Mouse (Mus musculus) small intestine, adult 2 months (tissue): ENCODE measurements at regions not wholly inside any gene's neighbourhood (a gene's known extent, or its start where the extent isn't known, plus 50 kb on each side); places are given as distances from the start of the nearest gene placed in this dataset.

Source experiments
- H3K27ac ChIP-seq: fragments of 200-500 bp; 2 replicates; pipeline ENCODE4 v1.5.1; 2012; ENCODE audit warnings: low read depth, low read length, control low read depth, inconsistent platforms; ENCODE audit not compliant: insufficient read depth
- H3K27me3 ChIP-seq: fragments of 200-500 bp; 2 replicates; pipeline ENCODE4 v1.6.1; 2012; ENCODE audit warnings: mild to moderate bottlenecking, moderate library complexity, low read length, inconsistent platforms; ENCODE audit not compliant: control insufficient read depth, insufficient read depth
- H3K36me3 ChIP-seq: fragments of 200-500 bp; 2 replicates; pipeline ENCODE4 v1.6.1; 2012; ENCODE audit warnings: mild to moderate bottlenecking, low read length, control low read depth, inconsistent platforms; ENCODE audit not compliant: control insufficient read depth, insufficient read depth
- H3K4me1 ChIP-seq: fragments of 200-500 bp; 2 replicates; pipeline ENCODE4 v1.6.1; 2012; ENCODE audit warnings: low read length, inconsistent platforms, mixed read lengths; ENCODE audit not compliant: control insufficient read depth, insufficient read depth, insufficient read length
- H3K4me3 ChIP-seq: fragments of 200-500 bp; 2 replicates; pipeline ENCODE4 v1.5.1; 2012; ENCODE audit warnings: low read depth, mild to moderate bottlenecking, control low read depth, inconsistent platforms, low read length, moderate library complexity
- CTCF ChIP-seq: fragments of 200-500 bp; IDR thresholded peaks from 2 replicates; pipeline ENCODE4 v1.5.1; 2012; ENCODE audit warnings: low read depth, mild to moderate bottlenecking, control low read depth, inconsistent platforms, low read length, moderate library complexity, mixed read lengths; ENCODE audit not compliant: insufficient replicate concordance, insufficient read length; ENCODE audit errors: extremely low read depth
- POLR2A ChIP-seq: fragments of 200-500 bp; IDR thresholded peaks from 2 replicates; pipeline ENCODE4 v1.6.1; 2012; ENCODE audit warnings: low read depth, mild to moderate bottlenecking, control low read depth, inconsistent platforms, low read length, moderate library complexity
- WGBS: fragments of 180-500 bp; shearing (Covaris S2); methylation state at CpG from one replicate; pipeline ENCODE4 v1.1.7; 2018; 5-methylcytosine and 5-hydroxymethylcytosine counted together

DNA sequence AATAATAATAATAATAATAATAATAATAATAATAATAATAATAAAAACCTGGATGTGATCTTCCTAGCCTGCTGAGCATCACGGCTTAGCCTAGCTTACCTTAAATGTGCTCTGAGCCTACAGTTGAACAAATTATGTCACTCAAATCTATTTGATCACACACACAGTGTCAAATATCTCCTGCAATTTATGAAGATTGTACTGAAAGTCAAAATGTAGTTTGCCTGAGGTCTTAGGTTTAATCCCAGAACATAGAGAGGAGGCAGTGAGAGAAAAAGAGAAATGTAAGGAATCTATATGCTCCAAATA lies 456.4 kb downstream of the Tm4sf1 start:
- no peak for TF ChIP-seq POLR2A
- no peak for TF ChIP-seq CTCF
- no peaks in the 10 kb centered on the region for H3K36me3 ChIP-seq
- no peaks in the 10 kb centered on the region for H3K27me3 ChIP-seq
- H3K4me1 ChIP-seq: no peaks in the 10 kb centered on the region
- H3K4me3 ChIP-seq: no peak overlapping the region
- no peak overlapping the region for H3K27ac ChIP-seq
- 93% methylated on average over 1 of the region's 1 CpGs for WGBS

DNA sequence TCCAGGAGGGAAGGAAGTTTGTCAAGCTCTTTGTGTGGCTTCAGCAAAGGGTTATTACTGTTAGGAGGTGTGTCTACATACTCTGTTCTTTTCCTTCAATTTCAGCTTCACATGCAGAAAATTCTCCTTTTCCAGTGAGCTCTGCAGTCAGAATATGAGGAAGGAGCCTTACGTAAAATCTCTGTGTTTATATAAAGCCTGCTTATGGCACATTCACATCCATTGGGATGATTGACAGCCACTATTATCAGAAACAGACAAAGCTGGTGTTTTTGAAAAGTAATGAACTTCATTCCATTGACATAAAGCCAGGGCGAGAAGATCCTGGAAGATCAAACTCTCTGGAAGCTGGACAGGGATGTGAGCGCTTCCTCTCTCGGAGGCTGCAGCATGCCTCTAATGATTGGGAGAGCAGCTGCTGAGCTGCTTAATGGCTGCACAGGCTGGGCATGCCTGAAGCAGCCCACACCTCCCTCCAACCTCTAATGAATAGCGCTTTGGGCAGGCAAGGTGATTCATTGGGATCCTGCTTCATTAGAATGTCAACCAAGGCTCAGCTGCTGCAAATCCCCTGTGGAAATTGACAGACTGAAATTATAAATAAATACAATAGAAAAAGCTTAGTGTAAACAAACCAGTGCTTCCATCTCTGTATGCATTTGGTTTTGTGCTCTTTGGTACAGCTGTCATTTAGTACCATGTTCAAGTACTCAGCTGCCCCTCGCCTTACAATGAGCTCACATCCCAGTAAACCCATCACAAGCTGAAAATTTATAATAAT lies 456.9 kb downstream of the Tm4sf1 start:
- Histone ChIP-seq H3K36me3 (no peaks in the 10 kb centered on the region), H3K4me3 (no peak overlapping the region), H3K4me1 (no peaks in the 10 kb centered on the region), H3K27me3 (no peaks in the 10 kb centered on the region), H3K27ac (no peak overlapping the region)
- 72% methylated on average over 6 of the region's 6 CpGs for WGBS
- TF ChIP-seq POLR2A (no peak), CTCF (no peak)

DNA sequence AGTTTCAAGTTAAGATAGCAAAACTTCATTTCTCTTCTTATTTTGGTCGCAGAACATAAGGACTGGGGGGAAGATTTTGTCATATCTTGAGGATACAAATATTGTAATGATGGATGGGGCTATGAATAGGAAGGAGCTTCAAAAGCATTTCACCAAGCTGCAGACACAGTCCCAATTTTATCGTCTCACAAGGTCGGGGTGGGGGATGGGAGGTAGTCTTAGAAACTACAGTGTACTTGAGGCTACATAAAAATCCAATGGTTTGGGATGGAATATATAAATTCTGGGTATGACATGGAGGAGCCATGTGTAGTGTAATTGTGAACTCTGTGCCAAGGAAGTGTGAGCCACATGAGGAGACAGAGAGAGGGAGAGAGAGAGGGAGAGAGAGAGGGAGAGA lies 464.6 kb downstream of the Tm4sf1 start:
- no peak overlapping the region for H3K4me3 ChIP-seq

DNA sequence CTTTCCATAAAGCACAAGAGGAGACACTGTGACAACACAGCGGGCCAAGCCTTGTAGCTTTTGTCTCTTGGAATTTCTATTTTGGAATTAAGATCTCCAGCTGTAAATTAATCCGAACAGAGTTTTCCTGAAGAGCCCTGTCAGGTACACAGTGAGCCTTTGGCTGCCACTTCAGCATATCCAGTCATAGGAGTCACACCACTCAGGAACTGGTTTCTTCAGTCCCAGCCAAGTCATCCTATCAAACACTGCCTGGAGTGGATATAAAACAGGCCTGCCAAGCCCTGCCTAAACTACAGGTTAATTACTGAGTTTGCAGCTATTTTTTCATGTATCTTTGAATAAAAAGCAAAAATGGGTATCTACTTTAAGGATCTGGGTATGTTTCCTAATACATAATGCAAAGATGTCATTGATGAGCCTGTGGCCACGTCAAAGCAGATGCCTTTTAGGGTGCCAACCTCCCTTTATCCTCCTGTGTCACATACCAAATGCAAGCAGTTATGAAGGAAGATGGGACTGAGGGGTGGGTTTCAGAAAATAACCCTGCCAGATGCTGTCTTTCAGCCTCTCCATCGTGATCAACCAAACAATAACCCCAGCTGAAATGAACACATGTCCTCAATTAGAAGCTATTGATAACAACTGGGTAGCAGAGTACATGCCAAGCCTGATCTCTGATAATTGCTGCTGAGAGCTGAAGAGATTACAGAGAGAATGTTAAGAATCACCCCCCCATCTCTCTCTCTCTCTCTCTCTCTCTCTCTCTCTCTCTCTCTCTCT lies 471.3 kb downstream of the Tm4sf1 start:
- Histone ChIP-seq H3K36me3 (no peaks in the 10 kb centered on the region), H3K4me3 (no peak overlapping the region), H3K27ac (no peak overlapping the region), H3K27me3 (no peaks in the 10 kb centered on the region), H3K4me1 (no peaks in the 10 kb centered on the region)
- TF ChIP-seq CTCF (no peak), POLR2A (no peak)
- 69% methylated on average over 4 of the region's 4 CpGs for WGBS

More for the DNA sequence above, 464.6 kb downstream of the Tm4sf1 start:
- no peaks in the 10 kb centered on the region for H3K27me3 ChIP-seq
- WGBS: 73% methylated on average over 3 of the region's 3 CpGs
- H3K36me3 ChIP-seq: no peaks in the 10 kb centered on the region
- no peak overlapping the region for H3K27ac ChIP-seq
- TF ChIP-seq CTCF (no peak), POLR2A (no peak)
- no peaks in the 10 kb centered on the region for H3K4me1 ChIP-seq

DNA sequence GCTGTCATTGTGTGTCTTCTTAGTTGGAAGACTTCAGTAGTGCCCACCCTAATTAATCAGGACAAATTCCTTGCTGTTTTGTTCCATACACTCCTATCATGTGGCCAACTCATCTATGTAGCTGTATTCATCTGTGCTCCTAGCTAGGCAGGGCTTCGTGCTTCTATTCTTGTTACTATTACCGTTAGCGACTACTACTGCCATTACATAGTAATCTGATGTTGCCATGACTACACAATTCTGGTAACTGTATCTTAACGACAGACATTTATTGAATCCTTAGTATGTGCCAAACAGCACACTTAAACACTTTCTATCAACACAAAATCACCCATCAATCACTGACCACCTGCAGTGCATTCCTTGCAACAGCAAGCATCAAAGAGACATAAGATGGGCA lies 477.6 kb downstream of the Tm4sf1 start:
- Histone ChIP-seq H3K27ac (no peak overlapping the region), H3K4me1 (no peaks in the 10 kb centered on the region), H3K36me3 (no peaks in the 10 kb centered on the region), H3K4me3 (no peak overlapping the region), H3K27me3 (no peaks in the 10 kb centered on the region)
- TF ChIP-seq POLR2A (no peak), CTCF (no peak)
- 81% methylated on average over 4 of the region's 4 CpGs for WGBS

DNA sequence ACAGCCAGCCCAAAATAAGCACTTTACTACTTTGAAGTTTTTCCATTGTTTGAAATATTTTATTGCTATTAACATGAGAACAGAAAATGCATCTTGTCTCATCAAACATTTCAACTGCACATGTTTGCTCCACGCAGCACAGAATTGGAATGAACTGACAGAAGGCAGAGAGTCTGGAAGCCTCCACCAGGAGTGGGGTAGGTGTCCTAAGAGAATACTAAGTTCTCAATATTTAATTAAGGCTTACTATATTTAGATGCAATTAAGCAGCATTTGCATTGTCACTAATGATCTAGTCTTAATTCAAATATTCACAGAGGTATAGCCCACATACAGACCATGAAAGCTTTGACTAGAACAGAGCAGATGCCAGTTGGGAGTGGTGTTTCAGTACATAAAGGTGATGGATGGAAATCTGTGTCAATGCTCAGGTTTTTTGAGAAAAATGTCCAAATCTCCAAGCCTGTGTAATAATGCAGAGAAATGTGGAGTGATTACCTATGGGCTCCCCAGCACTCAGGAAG lies 491.2 kb downstream of the Tm4sf1 start:
- WGBS: 50% methylated on average over 1 of the region's 1 CpGs

DNA sequence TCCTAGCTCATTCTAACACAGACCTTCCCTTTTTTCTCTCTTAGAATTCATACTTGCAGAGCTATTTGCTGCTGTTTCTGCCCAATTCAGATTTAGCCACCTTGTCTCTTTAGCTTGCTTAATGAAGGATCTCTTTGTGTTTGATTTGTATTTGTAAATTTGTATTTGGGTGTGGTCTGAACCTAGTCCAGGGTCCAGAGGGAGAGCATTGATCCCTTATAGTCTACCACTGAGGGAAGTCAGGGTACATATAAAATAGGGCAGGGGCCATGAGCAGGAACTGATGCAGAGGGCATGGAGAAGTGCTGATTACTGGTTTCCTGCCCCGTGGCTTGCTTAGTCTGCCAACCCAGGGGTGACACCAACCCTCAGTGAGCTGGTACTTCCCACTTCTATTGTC lies 508.7 kb downstream of the Tm4sf1 start:
- Histone ChIP-seq H3K27me3 (no peaks in the 10 kb centered on the region), H3K4me1 (no peaks in the 10 kb centered on the region), H3K36me3 (no peaks in the 10 kb centered on the region), H3K27ac (no peak overlapping the region), H3K4me3 (no peak overlapping the region)
- WGBS: 60% methylated on average over 1 of the region's 1 CpGs
- TF ChIP-seq POLR2A: no peak
- no peak for TF ChIP-seq CTCF

More for the DNA sequence above, 491.2 kb downstream of the Tm4sf1 start:
- TF ChIP-seq POLR2A: no peak
- TF ChIP-seq CTCF: no peak
- Histone ChIP-seq H3K36me3 (no peaks in the 10 kb centered on the region), H3K27me3 (no peaks in the 10 kb centered on the region), H3K27ac (no peak overlapping the region), H3K4me3 (no peak overlapping the region), H3K4me1 (no peaks in the 10 kb centered on the region)
